Mouse (Mus musculus) CD8-positive naive resting alpha-beta T cell, adult 2 months (primary cell): ENCODE data around the gene Paqr4.
A peak's percentile ranks its signal among the peaks of the same experiment; 100 is the strongest.

Experiments used
- DNase-seq, 2 experiments: peaks; one replicate each; pipeline ENCODE4 v3.0.0; 2022; ENCODE audit warnings: low read depth in 2 of 2, low spot score in 2 of 2

Gene Paqr4

GRCm38 (mm10) chr17:23749400-23750191, 8.9 kb upstream of the Paqr4 start:
- DNase-seq: no peak

- DNase-seq: peak; percentile 58 to 76
Observed at GRCm38 (mm10) chr17:23748631-23749391, 8.1 kb upstream of the Paqr4 start.

- DNase-seq: no peak
Observed at GRCm38 (mm10) chr17:23748026-23748425, 7.4 kb upstream of the Paqr4 start.

- no peak for DNase-seq
Observed at GRCm38 (mm10) chr17:23747471-23747870, 6.8 kb upstream of the Paqr4 start.

GRCm38 (mm10) chr17:23746767-23747166, 6.1 kb upstream of the Paqr4 start:
- no peak for DNase-seq

GRCm38 (mm10) chr17:23746311-23746710, 5.6 kb upstream of the Paqr4 start:
- no peak for DNase-seq

GRCm38 (mm10) chr17:23745301-23746251, 4.9 kb upstream of the Paqr4 start, which contains the start of gene Kremen2:
Gene Kremen2 (minus strand): TSS chr17:23745833.
- no peak for DNase-seq

- DNase-seq: no peak
Observed at GRCm38 (mm10) chr17:23744651-23745050, 4.0 kb upstream of the Paqr4 start.

GRCm38 (mm10) chr17:23744076-23744475, 3.4 kb upstream of the Paqr4 start:
- no peak for DNase-seq

GRCm38 (mm10) chr17:23742941-23743340, 2.3 kb upstream of the Paqr4 start:
- no peak for DNase-seq

- DNase-seq: peak; percentile 35 to 50
Observed at GRCm38 (mm10) chr17:23742210-23742793, 1.6 kb upstream of the Paqr4 start.

GRCm38 (mm10) chr17:23741359-23742209, 917 bp upstream of the Paqr4 start:
- no peak for DNase-seq

- peak; percentile 57 to 69 for DNase-seq
Observed at GRCm38 (mm10) chr17:23740136-23740584, 507 bp downstream of the Paqr4 start.

- no peak for DNase-seq
Observed at GRCm38 (mm10) chr17:23739202-23740135, 1.2 kb downstream of the Paqr4 start.

- DNase-seq: no peak
Observed at GRCm38 (mm10) chr17:23738836-23739201, 1.8 kb downstream of the Paqr4 start.

GRCm38 (mm10) chr17:23737493-23738445, 2.9 kb downstream of the Paqr4 start:
- no peak for DNase-seq

GRCm38 (mm10) chr17:23734341-23734740, 6.3 kb downstream of the Paqr4 start:
- no peak for DNase-seq

- no peak for DNase-seq
Observed at GRCm38 (mm10) chr17:23730441-23730840, 10.2 kb downstream of the Paqr4 start.
